Mouse (Mus musculus): ENCODE data around the gene Sass6.
"Not testable (repeated sequence)": the region's sequence is repeated elsewhere in the genome, so short reads cannot be mapped to it uniquely, and the experiment has no call there.

Sass6 gene

GRCm38 (mm10) chr3:116632971-116633370 lies 38.2 kb downstream of the Sass6 start:
- no peak for DNase-seq (ENCODE audit: low read depth)

GRCm38 (mm10) chr3:116634091-116634490 lies 39.3 kb downstream of the Sass6 start:
- DNase-seq (ENCODE audit: low read depth): no peak

GRCm38 (mm10) chr3:116634853-116635252 lies 40.1 kb downstream of the Sass6 start:
- no peak for DNase-seq (ENCODE audit: low read depth)

GRCm38 (mm10) chr3:116635799-116636198 lies 41.0 kb downstream of the Sass6 start:
- no peak for DNase-seq (ENCODE audit: low read depth)

- no peak for DNase-seq (ENCODE audit: low read depth)
Observed at GRCm38 (mm10) chr3:116637693-116638476, 43.1 kb downstream of the Sass6 start.

- DNase-seq (ENCODE audit: low read depth): no peak
Observed at GRCm38 (mm10) chr3:116638572-116638971, 43.8 kb downstream of the Sass6 start.

GRCm38 (mm10) chr3:116640024-116640423 lies 45.2 kb downstream of the Sass6 start:
- DNase-seq (ENCODE audit: low read depth): no peak

GRCm38 (mm10) chr3:116641811-116642371 lies 47.1 kb downstream of the Sass6 start:
- no peak for DNase-seq (ENCODE audit: low read depth)

GRCm38 (mm10) chr3:116642373-116642772 lies 47.6 kb downstream of the Sass6 start:
- no peak for DNase-seq (ENCODE audit: low read depth)

- no peak for DNase-seq (ENCODE audit: low read depth)
Observed at GRCm38 (mm10) chr3:116646387-116646786, 51.6 kb downstream of the Sass6 start.

- no peak for DNase-seq (ENCODE audit: low read depth)
Observed at GRCm38 (mm10) chr3:116648805-116649204, 54.0 kb downstream of the Sass6 start.

- no peak for DNase-seq (ENCODE audit: low read depth)
Observed at GRCm38 (mm10) chr3:116650698-116651097, 55.9 kb downstream of the Sass6 start.

- DNase-seq (ENCODE audit: low read depth): no peak
Observed at GRCm38 (mm10) chr3:116652033-116652446, 57.3 kb downstream of the Sass6 start.

GRCm38 (mm10) chr3:116653278-116653945 lies 58.6 kb downstream of the Sass6 start:
- no peak for DNase-seq (ENCODE audit: low read depth)

- not testable (repeated sequence) for DNase-seq (ENCODE audit: low read depth)
Observed at GRCm38 (mm10) chr3:116654051-116654450, 59.3 kb downstream of the Sass6 start.

GRCm38 (mm10) chr3:116656184-116656965 lies 61.6 kb downstream of the Sass6 start:
- no peak for DNase-seq (ENCODE audit: low read depth)

GRCm38 (mm10) chr3:116658928-116659565 lies 64.3 kb downstream of the Sass6 start:
- no peak for DNase-seq (ENCODE audit: low read depth)

- DNase-seq (ENCODE audit: low read depth): no peak
Observed at GRCm38 (mm10) chr3:116659856-116660430, 65.2 kb downstream of the Sass6 start.

GRCm38 (mm10) chr3:116661288-116661869 lies 66.6 kb downstream of the Sass6 start:
- DNase-seq (ENCODE audit: low read depth): no peak

GRCm38 (mm10) chr3:116661870-116662414 lies 67.2 kb downstream of the Sass6 start:
- DNase-seq (ENCODE audit: low read depth): no peak

- peak; percentile 89 for DNase-seq (ENCODE audit: low read depth)
Observed at GRCm38 (mm10) chr3:116662463-116662863, 67.7 kb downstream of the Sass6 start, which contains the start of gene Mfsd14a. Mfsd14a (minus strand) TSS chr3:116662677.

Data from c-Kit-positive CD71-negative TER-119-negative erythroid progenitor cells, embryonic 14.5 days (primary cell).